Mouse (Mus musculus): Measurements from ENCODE around the gene Gm853.

DNA sequence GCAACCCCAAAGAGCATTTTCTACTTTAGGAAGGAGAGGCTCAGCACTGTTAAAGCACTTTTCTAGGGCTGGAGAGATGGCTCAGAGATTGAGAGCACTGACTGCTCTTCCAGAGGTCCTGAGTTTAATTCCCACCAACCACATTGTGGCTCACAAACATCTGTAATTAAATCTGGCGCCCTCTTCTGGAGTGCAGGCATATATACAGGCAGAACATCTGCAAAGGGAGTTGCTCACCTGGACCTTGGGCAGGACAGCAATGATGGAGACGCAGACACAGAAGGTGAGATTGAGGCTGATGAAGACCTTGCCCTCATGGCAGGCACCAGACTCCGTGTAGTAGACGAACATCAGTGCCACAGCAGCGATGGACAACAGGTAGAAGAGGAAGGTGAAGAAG is 38.2 kb upstream of the Gm853 start:
- TF ChIP-seq CTCF (conservative IDR thresholded peaks at IDR 0.05; ENCODE audit: low read length) = peak; percentile 84
- TF ChIP-seq NANOG (IDR thresholded peaks at IDR 0.05; ENCODE audit: borderline replicate concordance, low read length) = no peak
- TF ChIP-seq POU5F1 (IDR thresholded peaks at IDR 0.05; ENCODE audit: borderline replicate concordance, low read length) = no peak

All from E14TG2a.4 (cell line).